Mouse (Mus musculus): ENCODE results near the gene Trim63. TPM values are rescaled to one million over a fixed set of nuclear protein-coding genes. Genes with fewer than 3 reads are reported as not detected.
"Not testable (repeated sequence)": the region's sequence is repeated elsewhere in the genome, so short reads cannot be mapped to it uniquely, and the experiment has no call there.

Trim63 gene
- polyA plus RNA-seq (2015; fragmentation: Nextera tagmentation; extraction: Ambion mirVana) = 0.13 and 0.24 TPM in 2 replicates

DNA sequence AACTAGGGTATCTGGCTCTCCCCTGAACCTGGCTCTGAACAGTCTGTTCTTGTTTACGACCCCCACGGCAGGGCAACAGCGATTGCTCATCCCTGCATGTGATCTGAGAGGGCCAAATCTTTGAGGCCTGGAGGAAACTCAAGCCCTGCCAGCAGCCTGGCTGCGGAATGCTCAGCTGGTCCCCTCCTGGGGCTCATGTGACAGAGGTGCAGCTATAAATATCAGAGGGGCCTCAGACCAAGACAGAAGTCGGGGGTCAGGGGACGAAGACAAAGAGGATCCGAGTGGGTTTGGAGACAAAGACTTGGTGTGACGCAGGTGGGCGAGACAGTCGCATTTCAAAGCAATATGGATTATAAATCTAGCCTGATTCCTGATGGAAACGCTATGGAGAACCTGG, at the start of gene Trim63:
TSS of gene Trim63 (plus strand) at position 245 of the 400 bp plus-strand sequence.
- no peak within 1 kb of the TSS for H3K27ac ChIP-seq (replicated peaks)
- no peak within 1 kb of the TSS for H3K4me2 ChIP-seq (replicated peaks)
- H3K9me3 ChIP-seq = no peaks in the 10 kb centered on the region
- no peak for ATAC-seq (replicated peaks)
- H3K4me3 ChIP-seq = no peak within 1 kb of the TSS
- no peaks in the 10 kb centered on the region for H3K27me3 ChIP-seq
- no peaks in the 10 kb centered on the region for H3K4me1 ChIP-seq
- H3K36me3 ChIP-seq = no peaks in the 10 kb centered on the region
- 47% methylated on average over 11 of the region's 11 CpGs for WGBS
- H3K9ac ChIP-seq (replicated peaks) = no peak within 1 kb of the TSS

DNA sequence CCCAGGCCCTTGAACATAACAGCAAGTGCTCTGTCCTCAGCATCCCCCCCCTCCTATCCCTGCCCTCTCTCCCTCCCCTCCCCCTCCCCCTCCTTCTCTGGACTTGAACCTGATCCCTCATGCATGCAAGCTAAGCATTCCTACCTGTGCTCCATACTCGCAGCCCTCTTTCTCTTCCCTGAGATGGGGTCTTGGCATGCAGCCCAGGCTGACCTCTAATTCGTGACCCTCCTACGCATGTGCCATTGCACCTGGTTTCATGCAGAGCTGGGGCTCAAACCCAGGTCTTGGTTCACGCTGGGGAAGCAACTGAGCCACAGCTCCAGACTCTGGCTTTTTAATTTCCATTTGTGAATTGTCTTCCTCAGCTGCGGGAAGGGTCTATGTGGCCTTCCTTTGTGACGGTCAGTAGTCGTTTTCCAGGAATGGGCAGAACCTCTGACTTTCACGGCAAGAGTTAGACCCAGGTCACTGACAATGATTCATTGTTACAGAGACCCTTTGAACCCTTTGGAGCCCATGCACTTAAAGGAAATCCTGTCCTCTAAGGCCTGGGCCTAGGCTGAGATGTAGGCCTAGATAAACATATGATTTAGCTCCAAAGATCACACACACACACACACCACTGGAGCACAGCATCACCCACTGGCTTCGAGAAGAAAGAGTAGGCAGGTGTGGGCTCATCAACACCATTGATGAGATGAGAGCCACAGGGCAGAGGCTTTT, 48.9 kb upstream of the Trim63 start:
- H3K36me3 ChIP-seq = no peaks in the 10 kb centered on the region
- no peak for ATAC-seq (replicated peaks)
- H3K27ac ChIP-seq (replicated peaks) = no peak overlapping the region
- no peaks in the 10 kb centered on the region for H3K4me1 ChIP-seq
- 72% methylated on average over 9 of the region's 9 CpGs for WGBS
- H3K9ac ChIP-seq (replicated peaks) = no peak overlapping the region
- no peaks in the 10 kb centered on the region for H3K9me3 ChIP-seq
- no peak overlapping the region for H3K4me2 ChIP-seq (replicated peaks)
- H3K4me3 ChIP-seq = no peak overlapping the region
- H3K27me3 ChIP-seq = no peaks in the 10 kb centered on the region

DNA sequence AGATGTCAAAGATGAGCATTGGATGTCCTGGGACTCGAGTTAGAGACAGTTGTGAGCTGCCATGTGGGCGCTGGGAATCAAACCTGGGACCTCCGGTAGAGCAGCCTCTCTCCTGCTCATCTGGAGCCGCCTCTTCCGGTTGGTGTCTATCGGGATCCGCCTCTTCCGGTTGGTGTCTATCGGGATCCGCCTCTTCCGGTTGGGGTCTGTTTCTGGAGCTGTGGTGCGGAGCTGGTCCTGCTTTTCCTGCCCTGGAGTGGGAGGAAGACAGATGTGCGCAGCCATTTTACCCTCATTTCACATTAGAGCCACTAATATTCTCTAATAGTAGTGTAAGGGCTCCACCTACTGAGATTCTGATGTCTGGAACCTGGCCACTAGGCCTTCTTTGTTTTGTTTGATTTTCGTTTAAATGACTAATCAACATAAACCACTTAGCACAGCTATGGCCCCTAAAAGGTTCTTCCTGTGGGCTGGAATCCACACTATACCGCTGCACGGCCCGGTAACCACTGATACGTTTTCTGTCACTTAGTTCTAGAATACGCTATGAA, 46.7 kb upstream of the Trim63 start:
- Histone ChIP-seq H3K9ac (replicated peaks) (no peak overlapping the region), H3K4me2 (replicated peaks) (no peak overlapping the region), H3K36me3 (no peaks in the 10 kb centered on the region), H3K9me3 (no peaks in the 10 kb centered on the region), H3K27me3 (no peaks in the 10 kb centered on the region), H3K27ac (replicated peaks) (no peak overlapping the region), H3K4me1 (no peaks in the 10 kb centered on the region), H3K4me3 (no peak overlapping the region)
- no peak for ATAC-seq (replicated peaks)
- WGBS = 87% methylated on average over 19 of the region's 19 CpGs

DNA sequence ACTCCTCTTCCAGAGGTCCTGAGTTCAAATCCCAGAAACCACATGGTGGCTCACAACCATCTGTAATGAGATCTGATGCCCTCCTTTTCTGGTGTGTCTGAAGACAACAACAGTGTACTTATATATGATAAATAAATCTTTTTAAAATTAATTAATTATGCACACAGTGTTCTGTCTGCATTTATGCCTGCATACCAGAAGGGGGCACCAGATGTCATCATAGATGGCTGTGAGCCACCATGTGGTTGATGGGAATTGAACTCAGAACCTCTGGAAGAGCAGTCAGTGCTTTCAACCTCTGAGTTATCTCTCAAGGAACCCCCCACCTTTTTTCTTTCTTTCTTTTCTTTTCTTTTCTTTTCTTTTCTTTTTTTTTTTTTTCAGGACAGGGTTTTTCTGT, 45.3 kb upstream of the Trim63 start:
- not testable (repeated sequence) for H3K4me3 ChIP-seq; H3K36me3 ChIP-seq; ATAC-seq (replicated peaks); H3K4me2 ChIP-seq (replicated peaks); H3K27ac ChIP-seq (replicated peaks); H3K9me3 ChIP-seq; H3K27me3 ChIP-seq; H3K9ac ChIP-seq (replicated peaks); H3K4me1 ChIP-seq

DNA sequence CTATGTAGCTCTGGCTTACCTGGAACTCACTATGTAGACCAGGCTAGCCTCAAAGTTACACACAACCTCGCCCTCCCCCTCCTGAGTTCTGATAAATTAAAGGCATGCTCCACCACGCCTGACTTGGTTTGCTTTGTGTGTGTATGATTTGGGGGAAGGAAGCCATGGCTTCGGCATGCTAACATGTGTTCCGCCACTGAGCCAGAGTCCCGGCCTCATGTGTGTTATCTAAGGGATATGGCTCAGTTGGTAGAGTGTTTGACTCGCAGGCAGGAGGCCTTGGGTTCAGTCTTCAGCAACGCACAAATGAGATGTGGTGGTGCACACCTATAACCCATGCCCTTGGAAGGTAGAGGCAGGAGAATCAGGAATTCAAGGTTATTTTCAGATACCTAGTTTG, 42.9 kb upstream of the Trim63 start:
- Histone ChIP-seq H3K36me3 (peaks cover 13% of the 10 kb centered on the region), H3K27ac (replicated peaks) (no peak overlapping the region), H3K4me1 (no peaks in the 10 kb centered on the region), H3K4me3 (no peak overlapping the region), H3K9me3 (no peaks in the 10 kb centered on the region), H3K9ac (replicated peaks) (no peak overlapping the region), H3K4me2 (replicated peaks) (no peak overlapping the region), H3K27me3 (no peaks in the 10 kb centered on the region)
- no peak for ATAC-seq (replicated peaks)
- WGBS = 82% methylated on average over 7 of the region's 7 CpGs

DNA sequence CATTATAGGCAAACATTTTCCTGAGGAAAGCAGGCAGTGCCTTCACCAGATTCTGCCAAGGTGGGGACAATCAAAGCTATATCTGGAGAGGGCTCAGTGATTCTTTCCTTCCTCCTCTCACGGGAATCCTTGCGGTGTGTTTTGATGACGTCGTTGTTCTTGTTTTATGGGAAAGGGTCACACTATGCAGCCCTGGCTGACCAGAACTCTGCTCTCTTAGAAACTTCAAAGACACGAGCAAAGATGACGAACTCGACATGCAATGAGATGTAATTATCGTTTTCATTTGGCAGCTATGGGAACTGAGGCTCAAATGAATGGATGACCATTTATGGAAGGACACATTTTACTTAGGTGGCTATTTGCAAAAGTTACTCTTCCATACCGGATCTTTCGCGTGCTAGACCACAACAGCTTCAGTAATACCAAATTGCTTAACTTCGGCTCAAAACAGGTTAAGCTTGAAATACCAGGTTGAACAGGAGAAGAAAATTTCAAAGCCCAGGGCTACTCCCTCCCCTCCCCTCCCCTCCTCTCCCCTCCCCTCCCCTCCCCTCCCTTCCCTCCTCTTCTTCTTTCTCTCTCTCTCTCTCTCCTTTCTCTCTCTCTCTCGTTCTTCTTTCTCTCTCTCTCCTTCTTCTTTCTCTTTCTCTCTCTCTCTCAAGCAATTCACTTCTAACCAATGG, 42.0 kb upstream of the Trim63 start:
- no peak overlapping the region for H3K4me3 ChIP-seq
- no peak overlapping the region for H3K4me2 ChIP-seq (replicated peaks)
- no peak overlapping the region for H3K27ac ChIP-seq (replicated peaks)
- ATAC-seq (replicated peaks) = no peak
- no peaks in the 10 kb centered on the region for H3K27me3 ChIP-seq
- H3K9ac ChIP-seq (replicated peaks) = no peak overlapping the region
- no peaks in the 10 kb centered on the region for H3K4me1 ChIP-seq
- peaks cover 22% of the 10 kb centered on the region for H3K36me3 ChIP-seq
- H3K9me3 ChIP-seq = no peaks in the 10 kb centered on the region
- 29% methylated on average over 13 of the region's 13 CpGs for WGBS

DNA sequence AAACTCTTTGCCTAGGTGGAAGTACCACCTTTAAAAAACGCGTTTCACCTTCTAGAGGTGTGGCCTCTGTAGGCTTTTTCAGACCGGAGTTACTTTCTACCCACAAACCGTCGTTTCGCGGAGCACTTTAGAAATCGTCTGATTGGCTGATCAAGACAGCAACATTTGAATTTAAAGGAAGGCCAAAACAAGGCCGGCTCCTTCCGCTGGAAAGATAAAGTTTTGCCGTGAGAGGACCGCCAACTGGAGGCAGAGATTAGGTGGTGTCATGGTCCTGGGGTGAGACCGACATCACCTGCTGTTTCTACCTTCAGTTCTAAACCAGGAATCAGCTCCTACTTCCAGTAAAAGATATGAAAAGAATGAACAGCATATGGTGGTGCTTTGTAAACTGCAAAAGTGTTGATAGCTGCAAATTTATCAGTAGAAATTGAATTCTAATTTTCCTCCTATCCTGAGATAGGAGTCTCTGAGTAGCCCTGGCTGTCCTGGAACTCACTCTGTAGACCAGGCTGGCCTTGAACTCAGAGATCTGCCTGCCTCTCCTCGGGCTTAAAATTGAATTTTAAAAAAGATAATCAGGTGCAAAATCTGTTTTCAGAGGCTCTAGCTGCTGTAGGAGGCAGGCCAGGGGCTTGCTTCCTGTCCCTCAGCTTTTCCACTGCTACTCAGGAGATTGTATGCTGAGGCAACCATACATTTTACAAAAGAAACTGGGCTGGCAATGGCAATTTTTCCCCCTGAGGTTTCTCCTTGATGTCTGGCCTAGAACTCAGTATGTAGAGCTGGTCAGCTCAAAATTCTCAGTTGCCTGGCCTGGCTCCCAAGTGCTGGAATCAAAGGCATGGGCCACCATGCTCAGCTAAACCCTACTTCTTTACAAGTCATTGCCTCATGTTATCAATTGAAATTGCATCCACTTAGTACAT, 41.2 kb upstream of the Trim63 start:
- no peak overlapping the region for H3K4me2 ChIP-seq (replicated peaks)
- no peak for ATAC-seq (replicated peaks)
- no peaks in the 10 kb centered on the region for H3K9me3 ChIP-seq
- H3K27ac ChIP-seq (replicated peaks) = no peak overlapping the region
- H3K4me1 ChIP-seq = no peaks in the 10 kb centered on the region
- H3K4me3 ChIP-seq = no peak overlapping the region
- H3K9ac ChIP-seq (replicated peaks) = no peak overlapping the region
- peaks cover 29% of the 10 kb centered on the region for H3K36me3 ChIP-seq
- no peaks in the 10 kb centered on the region for H3K27me3 ChIP-seq
- WGBS = 7% methylated on average over 14 of the region's 14 CpGs

DNA sequence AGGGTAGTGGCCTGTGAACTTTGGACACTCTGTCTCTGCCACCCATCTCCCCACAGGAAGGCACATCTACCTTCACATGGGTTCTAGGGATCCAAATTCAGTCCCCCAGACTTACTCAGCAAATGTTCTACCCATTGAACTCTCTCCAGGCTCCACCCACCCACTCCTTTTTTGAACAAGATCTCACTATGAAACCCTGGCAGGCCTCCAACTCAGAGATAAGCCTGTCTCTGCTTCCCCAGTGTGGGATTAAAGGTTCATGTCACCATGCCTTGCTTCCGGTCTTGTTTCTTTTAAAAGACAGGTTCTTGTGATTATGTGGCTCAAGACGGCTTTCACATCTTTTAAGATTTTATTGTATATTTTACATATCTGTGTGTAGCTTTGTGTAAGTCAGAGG, 30.0 kb upstream of the Trim63 start:
- H3K9ac ChIP-seq (replicated peaks) = no peak overlapping the region
- WGBS = 91% methylated on average over 2 of the region's 2 CpGs
- H3K27ac ChIP-seq (replicated peaks) = no peak overlapping the region
- no peak overlapping the region for H3K4me3 ChIP-seq
- peaks cover 39% of the 10 kb centered on the region for H3K36me3 ChIP-seq
- H3K9me3 ChIP-seq = no peaks in the 10 kb centered on the region
- no peak overlapping the region for H3K4me2 ChIP-seq (replicated peaks)
- peaks cover 21% of the 10 kb centered on the region for H3K4me1 ChIP-seq
- H3K27me3 ChIP-seq = no peaks in the 10 kb centered on the region
- ATAC-seq (replicated peaks) = no peak

DNA sequence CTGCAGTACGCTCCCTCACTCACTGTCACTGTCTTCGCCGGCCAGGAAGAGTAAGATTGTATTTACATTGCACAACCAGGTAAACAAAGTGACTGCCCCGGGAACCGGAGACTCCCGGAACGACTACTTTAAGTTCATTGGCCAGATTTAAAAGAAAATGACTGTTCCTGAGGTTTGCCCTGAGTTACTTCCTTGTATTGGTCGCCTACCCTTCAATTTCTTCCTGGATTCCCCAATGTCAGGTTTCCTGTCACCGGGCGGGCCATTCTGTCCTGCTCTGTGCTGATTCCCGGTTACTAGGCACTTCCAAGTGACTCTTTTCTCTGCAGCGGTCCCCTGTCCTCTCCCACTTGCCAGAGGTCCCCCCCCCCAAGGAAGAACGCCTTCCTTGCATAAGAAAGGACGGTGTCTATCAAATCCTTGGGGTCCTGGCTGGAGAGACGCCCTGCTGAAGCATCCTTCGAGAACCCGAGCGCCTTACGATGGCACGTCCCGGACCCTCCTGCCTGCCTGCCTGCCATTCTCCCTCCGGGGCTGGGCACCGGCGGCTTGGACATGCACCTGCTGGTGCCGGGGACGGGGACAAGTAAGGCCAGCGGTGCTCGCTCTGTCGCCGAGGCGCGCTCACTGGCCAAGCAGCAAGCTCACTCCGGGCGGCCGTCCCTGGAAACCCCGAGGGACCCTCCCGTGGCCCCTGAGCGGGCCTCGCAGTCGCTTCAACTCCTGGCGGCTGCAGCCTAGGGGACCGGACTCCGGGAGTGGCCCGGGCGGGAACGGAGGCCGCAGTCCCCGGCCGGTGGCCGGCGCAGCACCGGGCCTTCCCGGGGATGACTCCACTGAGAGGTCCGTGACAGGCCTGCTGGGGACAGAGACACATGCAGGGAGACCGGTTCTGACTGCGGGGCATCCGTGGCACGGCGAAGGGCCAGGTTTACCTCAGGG, 28.4 kb upstream of the Trim63 start:
- H3K4me3 ChIP-seq = peak overlapping the region; percentile 84
- H3K9me3 ChIP-seq = no peaks in the 10 kb centered on the region
- H3K4me2 ChIP-seq (replicated peaks) = peak overlapping the region; percentile 75
- peaks cover 21% of the 10 kb centered on the region for H3K4me1 ChIP-seq
- peaks cover 25% of the 10 kb centered on the region for H3K36me3 ChIP-seq
- peak overlapping the region; percentile 100 for H3K27ac ChIP-seq (replicated peaks)
- H3K9ac ChIP-seq (replicated peaks) = peak overlapping the region; percentile 95
- ATAC-seq (replicated peaks) = peak; percentile 41
- H3K27me3 ChIP-seq = no peaks in the 10 kb centered on the region
- WGBS = 2% methylated on average over 59 of the region's 59 CpGs

DNA sequence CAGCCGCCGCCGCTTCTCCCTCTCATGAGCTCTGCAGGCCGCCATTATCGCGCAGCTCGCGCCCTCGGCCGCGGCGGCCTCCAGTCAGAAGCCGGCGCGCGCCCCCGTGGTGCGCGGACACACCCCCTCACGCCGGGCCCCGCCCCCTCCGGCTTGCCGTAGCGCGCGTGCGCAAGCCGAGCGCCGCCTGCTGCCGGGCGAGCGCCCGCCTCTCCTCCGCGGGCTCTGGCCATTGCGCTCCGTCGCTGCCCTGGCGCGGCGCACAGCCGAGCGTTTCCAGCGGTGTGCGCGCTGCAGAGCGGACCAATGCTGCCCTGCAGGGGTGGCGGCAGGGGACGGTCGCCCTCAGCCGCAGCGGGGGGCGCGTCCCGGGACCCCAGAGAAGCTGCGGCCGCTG, 27.8 kb upstream of the Trim63 start:
- 1% methylated on average over 58 of the region's 59 CpGs for WGBS
- Histone ChIP-seq H3K27me3 (no peaks in the 10 kb centered on the region), H3K36me3 (peaks cover 19% of the 10 kb centered on the region), H3K4me3 (peak overlapping the region; percentile 84), H3K9me3 (no peaks in the 10 kb centered on the region), H3K27ac (replicated peaks) (peak overlapping the region; percentile 100), H3K9ac (replicated peaks) (peak overlapping the region; percentile 97), H3K4me1 (peaks cover 21% of the 10 kb centered on the region), H3K4me2 (replicated peaks) (peak overlapping the region; percentile 75)
- ATAC-seq (replicated peaks) = peak; percentile 97

DNA sequence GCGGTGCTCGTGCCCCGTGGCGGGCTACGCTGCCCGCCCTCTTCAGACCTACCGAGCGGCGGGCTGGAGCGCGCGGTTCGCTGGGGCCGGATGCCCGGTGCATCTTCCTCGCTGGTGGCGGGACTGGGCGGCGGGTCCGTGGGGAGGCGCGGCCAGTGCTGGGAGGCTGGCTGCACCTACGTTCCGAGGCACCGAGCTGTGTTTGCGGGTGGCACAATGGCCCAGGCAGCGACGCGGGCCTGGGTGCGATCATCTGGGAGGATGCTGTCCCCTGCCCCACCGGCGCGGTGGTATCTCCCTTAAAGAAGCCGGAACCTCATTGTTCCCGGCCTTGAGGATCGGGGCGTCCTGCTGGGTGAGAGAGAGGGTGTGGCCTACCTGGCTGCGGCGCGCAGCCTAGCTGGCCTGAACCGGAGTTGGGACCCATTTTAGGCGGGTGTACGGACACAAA, 27.3 kb upstream of the Trim63 start, which contains the start of gene Pdik1l:
TSS of gene Pdik1l (minus strand) at position 321 of the 451 bp plus-strand sequence.
- Histone ChIP-seq H3K9me3 (no peaks in the 10 kb centered on the region), H3K4me3 (peak within 1 kb of the TSS; percentile 84), H3K9ac (replicated peaks) (peak within 1 kb of the TSS; percentile 97), H3K36me3 (peaks cover 15% of the 10 kb centered on the region), H3K27ac (replicated peaks) (peak within 1 kb of the TSS; percentile 100), H3K4me1 (peaks cover 21% of the 10 kb centered on the region), H3K4me2 (replicated peaks) (peak within 1 kb of the TSS; percentile 75), H3K27me3 (no peaks in the 10 kb centered on the region)
- under 1% methylated on average over 42 of the region's 43 CpGs for WGBS
- peak; percentile 77 for ATAC-seq (replicated peaks)

Data from forebrain, embryonic 15.5 days (tissue).